Mouse (Mus musculus) macrophage (primary cell): ENCODE measurements around the gene Tjp2. TPM values are rescaled to one million over a fixed set of nuclear protein-coding genes. Genes with fewer than 3 reads are reported as not detected.

Experiments
- H3K27ac ChIP-seq: fragments of 350-480 bp; formaldehyde crosslinking; 2 replicates; pipeline ENCODE4 v1.9.0; 2021
- H3K36me3 ChIP-seq: fragments of 350-480 bp; formaldehyde crosslinking; 2 replicates; pipeline ENCODE4 v1.9.0; 2021; ENCODE audit errors: inconsistent target
- H3K4me3 ChIP-seq: fragments of 350-480 bp; formaldehyde crosslinking; 2 replicates; pipeline ENCODE4 v1.9.0; 2021; ENCODE audit errors: inconsistent target
- H3K79me2 ChIP-seq: fragments of 350-480 bp; formaldehyde crosslinking; 2 replicates; pipeline ENCODE4 v1.9.0; 2021; ENCODE audit errors: inconsistent target
- WGBS: methylation state at CpG from one replicate; pipeline ENCODE4 v1.1.7; 2026; ENCODE audit warnings: inconsistent platforms; ENCODE audit not compliant: missing documents; 5-methylcytosine and 5-hydroxymethylcytosine counted together
- polyA plus RNA-seq: library from polyadenylated mRNA; stranded (reverse); fragments of 250-400 nt; gene quantifications from 3 replicates; pipeline ENCODE4 v1.2.4, GENCODE M21; 2018; ENCODE audit warnings: inconsistent platforms
- total RNA-seq, 78 experiments: library from RNA; depleted of rRNA; stranded (reverse); fragments of 250-400 nt; gene quantifications; 1 replicate in 9 of 78; 2 replicates in 24 of 78; 3 replicates in 43 of 78; 4 replicates in 2 of 78; pipeline ENCODE4 v1.2.4; 2018; ENCODE audit warnings: inconsistent platforms in 56 of 78

The Tjp2 gene
- total RNA-seq (2018; cell fraction: chromatin; rRNA removed) = 10 to 100 TPM in 14 of 26 experiments, 1 to 10 TPM in 12; 5.4 to 49.5 (median 11.0) TPM
- 10 to 100 TPM in 2 of 26 experiments, 1 to 10 TPM in 24; 3.2 to 14.6 (median 7.3) TPM for total RNA-seq (2018; cell fraction: cytosol; rRNA removed)
- total RNA-seq (2018; cell fraction: nucleus; rRNA removed) = 10 to 100 TPM in 9 of 26 experiments, 1 to 10 TPM in 17; 4.1 to 19.6 (median 8.6) TPM
- polyA plus RNA-seq = 4.8 to 9.8 TPM (median 7.2 TPM) in 3 replicates

GRCm38 (mm10) chr19:24224500-24225304 is at the start of gene Tjp2:
Gene Tjp2, minus strand, starts transcription at chr19:24225030.
- H3K27ac ChIP-seq = no peak within 1 kb of the TSS
- WGBS = 3% methylated on average over 56 of the region's 59 CpGs
- H3K36me3 ChIP-seq = no peaks in the 10 kb centered on the region
- H3K4me3 ChIP-seq = peak within 1 kb of the TSS; percentile 37
- H3K79me2 ChIP-seq = no peaks in the 10 kb centered on the region

GRCm38 (mm10) chr19:24274281-24274680 is 49.5 kb upstream of the Tjp2 start:
- no peaks in the 10 kb centered on the region for H3K79me2 ChIP-seq
- WGBS = 95% methylated on average over 3 of the region's 3 CpGs
- no peak overlapping the region for H3K4me3 ChIP-seq
- no peaks in the 10 kb centered on the region for H3K36me3 ChIP-seq
- no peak overlapping the region for H3K27ac ChIP-seq

GRCm38 (mm10) chr19:24271746-24272426 is 47.1 kb upstream of the Tjp2 start:
- H3K27ac ChIP-seq = no peak overlapping the region
- H3K79me2 ChIP-seq = no peaks in the 10 kb centered on the region
- 56% methylated on average over 15 of the region's 16 CpGs for WGBS
- no peaks in the 10 kb centered on the region for H3K36me3 ChIP-seq
- no peak overlapping the region for H3K4me3 ChIP-seq

GRCm38 (mm10) chr19:24271326-24271725 is 46.5 kb upstream of the Tjp2 start:
- Histone ChIP-seq H3K79me2 (no peaks in the 10 kb centered on the region), H3K27ac (no peak overlapping the region), H3K4me3 (no peak overlapping the region), H3K36me3 (no peaks in the 10 kb centered on the region)
- WGBS = 89% methylated on average over 7 of the region's 7 CpGs

GRCm38 (mm10) chr19:24268531-24268930 is 43.7 kb upstream of the Tjp2 start:
- H3K4me3 ChIP-seq = no peak overlapping the region
- H3K79me2 ChIP-seq = no peaks in the 10 kb centered on the region
- 88% methylated on average over 4 of the region's 4 CpGs for WGBS
- no peak overlapping the region for H3K27ac ChIP-seq
- no peaks in the 10 kb centered on the region for H3K36me3 ChIP-seq

GRCm38 (mm10) chr19:24266046-24266830 is 41.4 kb upstream of the Tjp2 start:
- Histone ChIP-seq H3K27ac (no peak overlapping the region), H3K36me3 (no peaks in the 10 kb centered on the region), H3K79me2 (no peaks in the 10 kb centered on the region), H3K4me3 (no peak overlapping the region)
- 97% methylated on average over 7 of the region's 7 CpGs for WGBS

GRCm38 (mm10) chr19:24264991-24265390 is 40.2 kb upstream of the Tjp2 start:
- H3K27ac ChIP-seq = no peak overlapping the region
- no peak overlapping the region for H3K4me3 ChIP-seq
- WGBS = 52% methylated on average over 7 of the region's 7 CpGs
- no peaks in the 10 kb centered on the region for H3K79me2 ChIP-seq
- H3K36me3 ChIP-seq = no peaks in the 10 kb centered on the region

GRCm38 (mm10) chr19:24262736-24263135 is 37.9 kb upstream of the Tjp2 start:
- H3K27ac ChIP-seq = no peak overlapping the region
- no peak overlapping the region for H3K4me3 ChIP-seq
- WGBS = 97% methylated on average over 13 of the region's 14 CpGs
- H3K36me3 ChIP-seq = no peaks in the 10 kb centered on the region
- no peaks in the 10 kb centered on the region for H3K79me2 ChIP-seq

- no peaks in the 10 kb centered on the region for H3K79me2 ChIP-seq
- H3K4me3 ChIP-seq = no peak overlapping the region
- WGBS = 83% methylated on average over 12 of the region's 12 CpGs
- H3K27ac ChIP-seq = no peak overlapping the region
- no peaks in the 10 kb centered on the region for H3K36me3 ChIP-seq
Measured at GRCm38 (mm10) chr19:24259390-24260351, 34.8 kb upstream of the Tjp2 start.

GRCm38 (mm10) chr19:24258368-24258767 is 33.5 kb upstream of the Tjp2 start:
- no peaks in the 10 kb centered on the region for H3K79me2 ChIP-seq
- WGBS = 86% methylated on average over 5 of the region's 5 CpGs
- no peak overlapping the region for H3K27ac ChIP-seq
- no peaks in the 10 kb centered on the region for H3K36me3 ChIP-seq
- no peak overlapping the region for H3K4me3 ChIP-seq

- Histone ChIP-seq H3K79me2 (no peaks in the 10 kb centered on the region), H3K27ac (no peak overlapping the region), H3K4me3 (no peak overlapping the region), H3K36me3 (no peaks in the 10 kb centered on the region)
- WGBS = 96% methylated on average over 6 of the region's 6 CpGs
Measured at GRCm38 (mm10) chr19:24257962-24258361, 33.1 kb upstream of the Tjp2 start.

GRCm38 (mm10) chr19:24253657-24254260 is 28.9 kb upstream of the Tjp2 start:
- no peak overlapping the region for H3K4me3 ChIP-seq
- H3K36me3 ChIP-seq = no peaks in the 10 kb centered on the region
- whole genome bisulfite sequencing = 68% methylated on average over 9 of the region's 9 CpGs
- H3K79me2 ChIP-seq = no peaks in the 10 kb centered on the region
- H3K27ac ChIP-seq = no peak overlapping the region

GRCm38 (mm10) chr19:24251869-24252268 is 27.0 kb upstream of the Tjp2 start:
- Histone ChIP-seq H3K36me3 (no peaks in the 10 kb centered on the region), H3K79me2 (no peaks in the 10 kb centered on the region), H3K27ac (no peak overlapping the region), H3K4me3 (no peak overlapping the region)
- 48% methylated on average over 6 of the region's 6 CpGs for WGBS
